Comparison of ENCODE assay signal across 19 mouse cellular contexts in the genomic region with DNA sequence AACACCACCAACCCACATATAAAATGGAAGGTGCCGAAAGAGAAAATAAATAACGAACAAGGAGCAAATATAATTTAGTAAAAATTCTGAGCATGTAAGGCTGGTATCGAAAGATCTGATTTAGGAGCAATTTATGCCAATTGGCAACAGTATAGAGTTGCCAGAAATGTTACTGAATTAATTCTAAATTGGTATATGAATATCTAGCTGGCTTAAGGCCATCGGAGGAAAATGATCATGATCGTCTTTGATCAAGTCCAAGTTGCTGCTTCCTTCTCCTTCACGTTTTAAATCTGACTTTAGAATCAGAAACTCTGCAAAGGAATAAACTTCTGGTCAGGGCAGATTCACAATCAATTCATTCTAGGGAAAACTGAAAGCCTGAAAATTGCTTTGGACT.
"Had no signal": no experiment of that assay in that cellular context is flagged by ENCODE, and none has a peak within 500 bp of the region (broad histone marks: within the 10 kb centered on the region; RNA-seq: fewer than 3 reads in every experiment).

No protein-coding gene starts in this region.

- H3K4me3 ChIP-seq: midbrain, embryonic 10.5 days; midbrain, embryonic 12.5 days; myocyte; neural tube, embryonic 13.5 days; neural tube, embryonic 15.5 days had no signal

- H3K4me1 ChIP-seq: midbrain, embryonic 10.5 days; midbrain, embryonic 12.5 days; neural tube, embryonic 13.5 days; neural tube, embryonic 15.5 days had no signal

- H3K27ac ChIP-seq: midbrain, embryonic 10.5 days; midbrain, embryonic 12.5 days; neural tube, embryonic 13.5 days; neural tube, embryonic 15.5 days had no signal

- H3K9ac ChIP-seq: lung, embryonic 14.5 days; midbrain, embryonic 12.5 days; neural tube, embryonic 13.5 days; neural tube, embryonic 15.5 days had no signal

- H3K36me3 ChIP-seq: midbrain, embryonic 10.5 days had no signal

- ATAC-seq: midbrain, embryonic 16.5 days had no signal

- H3K4me2 ChIP-seq: lung, embryonic 14.5 days; midbrain, embryonic 12.5 days; neural tube, embryonic 13.5 days; neural tube, embryonic 15.5 days had no signal

- DNase-seq: lung, adult 18-20 months; lung, embryonic 14.5 days; lung, postnatal 10 days; lung, postnatal 4 days; midbrain, embryonic 14.5 days; retina, postnatal 1 day; right cerebral cortex, adult 18-20 months; right cerebral cortex, postnatal 25 days; right cerebral cortex, postnatal 4 days; spleen, adult 18-20 months; thymus, adult 18-20 months; thymus, postnatal 14 days; thymus, postnatal 36 days had no signal

- H3K9me3 ChIP-seq: midbrain, embryonic 10.5 days; midbrain, embryonic 12.5 days; neural tube, embryonic 13.5 days; neural tube, embryonic 15.5 days had no signal

- H3K27me3 ChIP-seq: midbrain, embryonic 12.5 days; neural tube, embryonic 13.5 days; neural tube, embryonic 15.5 days had no signal
